Mouse (Mus musculus): ENCODE data around the gene AC109138.7. TPM values are rescaled to one million over a fixed set of nuclear protein-coding genes. Genes with fewer than 3 reads are reported as not detected.

Gene AC109138.7
- total and polyA plus RNA-seq, 2 experiments from 2014 or later, result not detected

GRCm38 (mm10) chr19:4184976-4185975, 28.9 kb upstream of the AC109138.7 start:
- Histone ChIP-seq H3K36me3 (ENCODE audit: insufficient read depth, low read length) (no peaks in the 10 kb centered on the region), H3K9ac (replicated peaks; ENCODE audit: low read length) (no peak overlapping the region), H3K4me1 (ENCODE audit: insufficient read depth, low read length) (peaks cover 7% of the 10 kb centered on the region; the same call in 1 of the 2 replicates), H3K4me2 (ENCODE audit: low read depth, low read length) (no peak overlapping the region), H3K27me3 (ENCODE audit: insufficient read depth, low read length) (no peaks in the 10 kb centered on the region), H3K9me3 (ENCODE audit: low read length) (no peaks in the 10 kb centered on the region), H3K27ac (no peak overlapping the region), H3K4me3 (ENCODE audit: low read length) (no peak overlapping the region)
- ATAC-seq, result no peak
- no peak for TF ChIP-seq CTCF (IDR thresholded peaks at IDR 0.05; ENCODE audit: low read depth)
- DNase-seq (ENCODE audit: low spot score), result no peak
- WGBS, result 59% methylated on average over 15 of the region's 15 CpGs

DNA sequence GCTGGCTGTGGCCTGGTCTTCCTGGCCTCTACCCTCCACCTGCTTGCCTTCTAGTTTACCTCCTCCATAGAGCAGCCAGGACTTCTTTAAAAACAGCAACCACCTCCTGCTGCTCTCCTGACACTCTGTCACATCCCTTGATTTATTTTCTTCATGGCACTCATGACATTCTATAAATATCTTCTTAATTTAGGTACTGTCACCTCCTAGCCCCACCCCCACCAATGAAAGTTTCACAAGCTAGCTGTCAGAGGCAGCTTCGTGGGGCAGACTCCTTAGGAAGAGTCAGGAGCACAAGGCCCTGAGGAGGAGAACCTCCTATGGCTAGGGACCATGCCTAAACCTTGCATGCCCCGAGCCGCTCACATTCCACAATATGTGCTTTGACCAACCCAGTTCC, 26.9 kb upstream of the AC109138.7 start:
- Histone ChIP-seq H3K36me3 (ENCODE audit: insufficient read depth, low read length) (no peaks in the 10 kb centered on the region), H3K27ac (no peak overlapping the region), H3K4me3 (ENCODE audit: low read length) (no peak overlapping the region), H3K9ac (replicated peaks; ENCODE audit: low read length) (no peak overlapping the region), H3K4me2 (ENCODE audit: low read depth, low read length) (no peak overlapping the region), H3K4me1 (ENCODE audit: insufficient read depth, low read length) (0 out of 2 replicates have a peak, but pooled peaks cover under 1% of the 10 kb centered on the region), H3K27me3 (ENCODE audit: insufficient read depth, low read length) (no peaks in the 10 kb centered on the region), H3K9me3 (ENCODE audit: low read length) (no peaks in the 10 kb centered on the region)
- 75% methylated on average over 3 of the region's 3 CpGs for WGBS
- DNase-seq (ENCODE audit: low spot score) (no peak), ATAC-seq (no peak)
- TF ChIP-seq CTCF (IDR thresholded peaks at IDR 0.05; ENCODE audit: low read depth), result no peak

DNA sequence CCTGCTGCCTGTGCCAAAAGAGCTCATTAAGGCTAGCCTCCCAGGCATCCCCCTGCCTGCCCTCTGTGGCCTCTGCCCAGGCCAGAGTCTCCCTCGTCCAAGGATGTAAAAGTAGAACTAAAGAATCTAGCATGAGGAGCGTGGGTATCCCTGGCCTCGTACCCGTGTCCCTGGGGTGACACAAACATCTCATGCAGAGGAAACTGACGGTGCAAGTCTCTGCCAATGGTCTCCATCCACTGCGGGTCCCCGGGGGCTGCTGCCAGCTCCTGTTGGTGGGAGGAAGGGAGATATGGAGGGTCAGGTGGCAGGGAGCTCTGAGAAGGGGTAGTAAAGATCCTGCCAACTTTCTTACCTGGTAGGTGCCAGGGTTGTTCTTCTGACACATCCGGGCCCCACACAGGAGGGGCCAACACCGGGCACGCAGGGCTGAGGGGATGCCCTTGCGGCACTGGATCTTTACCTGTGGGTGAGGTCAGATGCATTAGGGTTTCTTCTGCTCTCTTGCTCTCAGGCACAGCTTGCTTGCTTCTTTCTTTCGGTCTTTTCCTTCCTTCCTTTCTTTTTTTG, 25.0 kb upstream of the AC109138.7 start:
- 0 out of 2 replicates have a peak, but pooled peaks cover 7% of the 10 kb centered on the region for H3K36me3 ChIP-seq (ENCODE audit: insufficient read depth, low read length)
- 86% methylated on average over 12 of the region's 12 CpGs for WGBS

DNA sequence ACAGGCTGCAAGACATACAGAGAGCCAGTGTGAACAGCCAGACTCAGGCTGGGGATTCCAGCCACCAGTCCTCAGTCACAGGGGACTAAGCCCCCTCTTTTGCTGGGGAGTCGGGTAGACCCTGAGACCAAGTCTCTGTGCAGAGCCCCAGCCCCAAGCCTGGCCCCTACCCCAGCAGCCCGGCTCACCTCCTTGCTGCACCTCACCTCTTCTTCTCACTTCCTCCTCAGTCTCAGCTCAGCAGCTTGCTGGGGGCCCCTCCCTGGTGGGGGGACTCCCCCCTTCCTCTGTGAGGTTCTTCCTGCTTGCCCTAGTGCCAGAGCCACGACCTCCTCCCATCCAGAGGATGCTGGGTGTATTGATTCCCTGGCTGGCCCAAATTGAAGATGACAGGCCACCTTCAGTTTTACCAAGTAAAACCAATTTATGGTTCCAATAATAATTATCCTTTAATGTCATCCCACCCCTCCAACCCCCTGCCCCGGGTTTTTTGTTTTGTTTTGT, 23.3 kb upstream of the AC109138.7 start, which contains the start of gene Tbc1d10c:
Tbc1d10c (minus strand) TSS at position 454 of the 504 bp plus-strand sequence.
- H3K9ac ChIP-seq (replicated peaks; ENCODE audit: low read length), result peak within 1 kb of the TSS; percentile 99
- peak within 1 kb of the TSS; percentile 94 for H3K27ac ChIP-seq
- WGBS, result 65% methylated on average over 4 of the region's 4 CpGs
- TF ChIP-seq CTCF (IDR thresholded peaks at IDR 0.05; ENCODE audit: low read depth), result no peak
- peak within 1 kb of the TSS; percentile 93 for H3K4me3 ChIP-seq (ENCODE audit: low read length)
- peaks cover 21% of the 10 kb centered on the region; the same call in 1 of the 2 replicates for H3K36me3 ChIP-seq (ENCODE audit: insufficient read depth, low read length)
- peaks cover 10% of the 10 kb centered on the region for H3K4me1 ChIP-seq (ENCODE audit: insufficient read depth, low read length)
- ATAC-seq, result no peak
- H3K9me3 ChIP-seq (ENCODE audit: low read length), result no peaks in the 10 kb centered on the region
- peak within 1 kb of the TSS; percentile 82 for H3K4me2 ChIP-seq (ENCODE audit: low read depth, low read length)
- no peak for DNase-seq (ENCODE audit: low spot score)
- no peaks in the 10 kb centered on the region for H3K27me3 ChIP-seq (ENCODE audit: insufficient read depth, low read length)

More for the DNA sequence above, 25.0 kb upstream of the AC109138.7 start:
- DNase-seq (ENCODE audit: low spot score) (no peak), ATAC-seq (no peak)
- Histone ChIP-seq H3K9ac (replicated peaks; ENCODE audit: low read length) (no peak overlapping the region), H3K4me2 (ENCODE audit: low read depth, low read length) (no peak overlapping the region), H3K27me3 (ENCODE audit: insufficient read depth, low read length) (no peaks in the 10 kb centered on the region), H3K4me3 (ENCODE audit: low read length) (no peak overlapping the region), H3K27ac (no peak overlapping the region), H3K9me3 (ENCODE audit: low read length) (no peaks in the 10 kb centered on the region), H3K4me1 (ENCODE audit: insufficient read depth, low read length) (peaks cover 10% of the 10 kb centered on the region)
- no peak for TF ChIP-seq CTCF (IDR thresholded peaks at IDR 0.05; ENCODE audit: low read depth)

DNA sequence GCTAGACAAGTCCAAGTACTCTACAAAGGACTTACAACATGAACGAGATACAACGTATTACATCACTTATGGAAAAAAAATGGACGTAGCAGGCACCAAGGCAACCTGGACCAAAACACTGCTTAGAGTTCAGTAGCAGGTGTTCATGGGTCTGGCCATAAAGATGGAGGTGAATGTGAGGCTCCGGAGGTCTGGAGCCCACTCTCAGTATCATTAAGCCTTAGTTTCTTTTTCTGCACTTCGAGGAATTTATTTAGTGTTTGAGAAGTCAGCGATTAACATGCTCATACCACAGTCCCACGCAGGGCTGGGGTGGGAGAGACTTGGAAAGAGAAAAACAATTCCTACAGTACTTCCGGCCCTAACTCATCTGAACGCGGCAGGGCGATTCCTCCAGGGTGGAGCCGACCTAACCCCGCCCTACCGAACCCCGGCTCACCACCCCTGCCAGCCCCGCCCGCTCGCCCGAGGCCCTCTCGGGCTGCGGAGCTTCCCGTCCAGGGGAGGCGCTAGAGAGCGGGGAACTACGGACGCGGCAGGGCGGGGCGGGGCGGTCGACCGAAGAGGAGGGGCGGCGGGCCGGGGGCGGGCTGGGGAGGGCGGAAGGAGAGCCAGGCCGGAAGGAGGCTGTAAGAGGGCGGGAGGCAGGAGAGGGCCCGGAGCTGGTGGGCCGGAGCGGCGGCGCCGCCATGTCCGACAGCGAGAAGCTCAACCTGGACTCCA, 22.5 kb upstream of the AC109138.7 start, which contains the start of gene Ppp1ca:
Ppp1ca (plus strand) TSS at position 538 of the 723 bp plus-strand sequence.
- peak; percentile 72 for TF ChIP-seq CTCF (IDR thresholded peaks at IDR 0.05; ENCODE audit: low read depth)
- peak within 1 kb of the TSS; percentile 99 for H3K9ac ChIP-seq (replicated peaks; ENCODE audit: low read length)

More for the DNA sequence above, 22.5 kb upstream of the AC109138.7 start, which contains the start of gene Ppp1ca:
- WGBS, result 6% methylated on average over 40 of the region's 47 CpGs
- DNase-seq (ENCODE audit: low spot score) (peak; percentile 96), ATAC-seq (peak; percentile 95)
- no peaks in the 10 kb centered on the region for H3K27me3 ChIP-seq (ENCODE audit: insufficient read depth, low read length)
- peak within 1 kb of the TSS; percentile 94 for H3K27ac ChIP-seq
- no peaks in the 10 kb centered on the region for H3K9me3 ChIP-seq (ENCODE audit: low read length)
- H3K36me3 ChIP-seq (ENCODE audit: insufficient read depth, low read length), result peaks cover 26% of the 10 kb centered on the region; the same call in 1 of the 2 replicates
- H3K4me1 ChIP-seq (ENCODE audit: insufficient read depth, low read length), result peaks cover 10% of the 10 kb centered on the region
- peak within 1 kb of the TSS; percentile 93 for H3K4me3 ChIP-seq (ENCODE audit: low read length)
- H3K4me2 ChIP-seq (ENCODE audit: low read depth, low read length), result peak within 1 kb of the TSS; percentile 82
